Mouse (Mus musculus) MEL (cell line): ENCODE results near the gene Cyp4b1.
"Not testable (repeated sequence)": the region's sequence is repeated elsewhere in the genome, so short reads cannot be mapped to it uniquely, and the experiment has no call there.

Experiments
- CTCF ChIP-seq, 3 experiments: IDR thresholded peaks in 2 of 3; conservative IDR thresholded peaks in 1 of 3; 2 replicates each; pipeline ENCODE4 v1.5.1; 2011 to 2012; ENCODE audit warnings: low read length in 3 of 3, low read depth in 2 of 3, mild to moderate bottlenecking in 2 of 3, improper control_type of control experiment in 1 of 3, inconsistent platforms in 1 of 3, mixed read lengths in 1 of 3, moderate library complexity in 1 of 3; ENCODE audit not compliant: control insufficient read depth in 1 of 3, insufficient read depth in 1 of 3, poor library complexity in 1 of 3, severe bottlenecking in 1 of 3
- EP300 ChIP-seq, 2 experiments: IDR thresholded peaks; 2 replicates each; pipeline ENCODE4 v1.6.1; 2011; ENCODE audit warnings: improper control_type of control experiment in 2 of 2, low read length in 2 of 2, low read depth in 1 of 2, mild to moderate bottlenecking in 1 of 2
- ETS1 ChIP-seq: IDR thresholded peaks from 2 replicates; pipeline ENCODE4 v1.6.1; 2012; ENCODE audit warnings: low read depth, mild to moderate bottlenecking, inconsistent platforms, low read length, improper control_type of control experiment, moderate library complexity
- MAZ ChIP-seq: IDR thresholded peaks from 2 replicates; pipeline ENCODE4 v1.6.1; 2012; ENCODE audit warnings: low read depth, mild to moderate bottlenecking, inconsistent platforms, low read length, improper control_type of control experiment
- MYB ChIP-seq: IDR thresholded peaks from 2 replicates; pipeline ENCODE4 v1.6.1; 2011; ENCODE audit warnings: mild to moderate bottlenecking, low read depth, low read length, improper control_type of control experiment
- POLR2A ChIP-seq, 2 experiments: IDR thresholded peaks; 2 replicates each; pipeline ENCODE4 v1.6.1; 2011 to 2012; ENCODE audit warnings: low read length in 2 of 2, mild to moderate bottlenecking in 2 of 2, control low read depth in 1 of 2, improper control_type of control experiment in 1 of 2, low read depth in 1 of 2, moderate library complexity in 1 of 2; ENCODE audit not compliant: control insufficient read depth in 1 of 2, insufficient read depth in 1 of 2, poor library complexity in 1 of 2

GRCm38 (mm10) chr4:115656535-115656922 lies 9.0 kb upstream of the Cyp4b1 start:
- TF ChIP-seq EP300 (IDR thresholded peaks at IDR 0.05; ENCODE audit: low read depth in 1 of 2, low read length in 2 of 2) (peak; percentile 58 to 78), ETS1 (peak; percentile 70)
- not testable (repeated sequence) for TF ChIP-seq MAZ; MYB; POLR2A (IDR thresholded peaks at IDR 0.05; ENCODE audit: control insufficient read depth in 1 of 2, insufficient read depth in 1 of 2, low read depth in 1 of 2, low read length in 2 of 2, poor library complexity in 1 of 2); CTCF (IDR thresholded peaks at IDR 0.05 in 2 of 3, conservative IDR thresholded peaks at IDR 0.05 in 1 of 3; ENCODE audit: control insufficient read depth in 1 of 3, insufficient read depth in 1 of 3, low read depth in 2 of 3, low read length in 3 of 3, poor library complexity in 1 of 3, severe bottlenecking in 1 of 3)
